Comparison of ENCODE assay signal across 8 mouse cellular contexts in the genomic region with DNA sequence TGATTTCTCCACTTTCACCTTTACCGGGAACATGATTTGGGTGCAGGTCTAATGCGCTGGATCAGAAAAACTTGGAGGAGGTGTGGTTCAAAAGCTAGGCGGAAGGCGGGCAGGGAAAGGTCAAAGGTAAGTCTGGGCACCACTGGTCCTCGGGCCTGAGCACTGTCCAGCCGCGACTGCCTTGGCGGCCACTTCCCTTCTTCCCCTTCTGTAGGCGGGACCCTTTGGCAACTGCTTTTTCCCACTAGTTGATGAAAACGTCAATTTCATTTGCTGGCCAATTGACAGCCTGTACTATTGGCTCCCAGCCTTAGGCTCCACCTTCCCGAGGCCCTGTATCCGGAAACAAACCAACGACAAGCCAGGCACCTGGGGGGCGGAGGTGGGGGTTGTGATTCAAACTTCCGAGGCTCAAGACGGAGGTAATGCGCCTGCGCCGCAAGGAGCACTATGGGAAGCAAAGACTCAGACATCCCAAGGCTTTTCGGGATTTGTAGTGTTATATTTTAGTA. TPM values are rescaled to one million over a fixed set of nuclear protein-coding genes. Genes with fewer than 3 reads are reported as not detected.
DNase-seq lines count a peak whose midpoint lies in the region; ATAC-seq and TF ChIP-seq lines count a peak whose summit lies in the region.

A gene (minus strand): TSS at position 396 of the 512 bp plus-strand sequence.

- H3K9ac ChIP-seq in embryonic facial prominence, embryonic 15.5 days, result peak within 1 kb of the TSS; percentile 79
- peak within 1 kb of the TSS; percentile 67 for H3K9ac ChIP-seq in limb, embryonic 14.5 days (ENCODE audit: low read depth, low read length, severe bottlenecking)
- H3K9ac ChIP-seq in midbrain, postnatal 0 days (replicated peaks; ENCODE audit: low read length, poor library complexity, severe bottlenecking), result peak within 1 kb of the TSS; percentile 79

- no peak for TF ChIP-seq CTCF in bone marrow, adult 2 months (IDR thresholded peaks at IDR 0.05; ENCODE audit: control insufficient read depth, insufficient read depth, low read length)
- no peak for TF ChIP-seq CTCF in midbrain, postnatal 0 days (IDR thresholded peaks at IDR 0.05)

- peak within 1 kb of the TSS; percentile 81 for H3K4me3 ChIP-seq in bone marrow, adult 2 months (replicated peaks; ENCODE audit: control insufficient read depth, low read depth, low read length)
- peak within 1 kb of the TSS; percentile 74 for H3K4me3 ChIP-seq in embryonic facial prominence, embryonic 15.5 days (replicated peaks)
- peak within 1 kb of the TSS; percentile 59 for H3K4me3 ChIP-seq in limb, embryonic 14.5 days (replicated peaks; ENCODE audit: low read length)
- H3K4me3 ChIP-seq in midbrain, postnatal 0 days (ENCODE audit: low read depth, low read length), result peak within 1 kb of the TSS; percentile 57

- under 1% methylated on average over 20 of the region's 20 CpGs for WGBS in bone marrow, adult 2 months
- under 1% methylated on average over 20 of the region's 20 CpGs for WGBS in embryonic facial prominence, embryonic 15.5 days
- under 1% methylated on average over 20 of the region's 20 CpGs for WGBS in limb, embryonic 14.5 days
- WGBS in midbrain, postnatal 0 days, result under 1% methylated on average over 20 of the region's 20 CpGs

- H3K36me3 ChIP-seq in embryonic facial prominence, embryonic 15.5 days, result peaks cover 28% of the 10 kb centered on the region
- peaks cover 33% of the 10 kb centered on the region for H3K36me3 ChIP-seq in limb, embryonic 14.5 days (ENCODE audit: control insufficient read depth, insufficient read depth, low read length)
- peaks cover 18% of the 10 kb centered on the region for H3K36me3 ChIP-seq in midbrain, postnatal 0 days (ENCODE audit: insufficient read depth, low read length)

- peak within 1 kb of the TSS; percentile 66 for H3K27ac ChIP-seq in bone marrow, adult 2 months (ENCODE audit: control insufficient read depth, insufficient read depth, low read depth, low read length, poor library complexity)
- H3K27ac ChIP-seq in embryonic facial prominence, embryonic 15.5 days (replicated peaks), result peak within 1 kb of the TSS; percentile 71
- peak within 1 kb of the TSS; percentile 39; the same call in 1 of the 2 replicates for H3K27ac ChIP-seq in limb, embryonic 14.5 days (replicated peaks; ENCODE audit: low read depth, low read length)
- peak within 1 kb of the TSS; percentile 51; the same call in 1 of the 2 replicates for H3K27ac ChIP-seq in midbrain, postnatal 0 days (ENCODE audit: low read depth, low read length)

- H3K4me2 ChIP-seq in embryonic facial prominence, embryonic 15.5 days (replicated peaks), result peak within 1 kb of the TSS; percentile 86
- H3K4me2 ChIP-seq in limb, embryonic 14.5 days (replicated peaks; ENCODE audit: low read depth, low read length, severe bottlenecking), result peak within 1 kb of the TSS; percentile 91
- H3K4me2 ChIP-seq in midbrain, postnatal 0 days (ENCODE audit: low read depth, low read length, poor library complexity, severe bottlenecking), result peak within 1 kb of the TSS; percentile 92

- no peaks in the 10 kb centered on the region for H3K27me3 ChIP-seq in embryonic facial prominence, embryonic 15.5 days
- H3K27me3 ChIP-seq in limb, embryonic 14.5 days (ENCODE audit: control insufficient read depth, insufficient read depth, low read length), result no peaks in the 10 kb centered on the region
- H3K27me3 ChIP-seq in midbrain, postnatal 0 days (ENCODE audit: insufficient read depth, low read length), result no peaks in the 10 kb centered on the region

- ATAC-seq in embryonic facial prominence, embryonic 15.5 days (ENCODE audit: insufficient number of reproducible peaks, low FRiP score, low TSS enrichment, low read depth), result peak; percentile 87
- ATAC-seq in limb, embryonic 14.5 days (ENCODE audit: low FRiP score, low read depth), result peak; percentile 87
- ATAC-seq in midbrain, postnatal 0 days (ENCODE audit: low FRiP score), result peak; percentile 87

- peak; percentile 99 for DNase-seq in 416B (ENCODE audit: low read depth)
- peak; percentile 98 for DNase-seq in heart, adult 8-10 months (ENCODE audit: low spot score)
- peak; percentile 100 for DNase-seq in kidney, adult 9 months
- DNase-seq in limb, embryonic 14.5 days (ENCODE audit: low spot score), result peak; percentile 99
- peak; percentile 99 for DNase-seq in midbrain, postnatal 0 days (ENCODE audit: low spot score)
- peak; percentile 75 to 82 for DNase-seq in spleen, postnatal 14 days (ENCODE audit: low spot score in 2 of 2)

- H3K9me3 ChIP-seq in embryonic facial prominence, embryonic 15.5 days (replicated peaks), result no peaks in the 10 kb centered on the region
- no peaks in the 10 kb centered on the region for H3K9me3 ChIP-seq in limb, embryonic 14.5 days (ENCODE audit: control insufficient read depth, low read length)
- no peaks in the 10 kb centered on the region for H3K9me3 ChIP-seq in midbrain, postnatal 0 days (ENCODE audit: low read length)

- peaks cover 3% of the 10 kb centered on the region; the same call in 1 of the 2 replicates for H3K4me1 ChIP-seq in bone marrow, adult 2 months (ENCODE audit: control insufficient read depth, insufficient read depth, low read length)
- H3K4me1 ChIP-seq in embryonic facial prominence, embryonic 15.5 days, result peaks cover 33% of the 10 kb centered on the region
- H3K4me1 ChIP-seq in limb, embryonic 14.5 days (ENCODE audit: control insufficient read depth, insufficient read depth, low read length), result peaks cover 16% of the 10 kb centered on the region
- H3K4me1 ChIP-seq in midbrain, postnatal 0 days (ENCODE audit: insufficient read depth, low read length), result no peaks in the 10 kb centered on the region

- TF ChIP-seq POLR2A in bone marrow, adult 2 months (IDR thresholded peaks at IDR 0.05; ENCODE audit: borderline replicate concordance, control insufficient read depth, low read depth, low read length), result peak; percentile 62; the same call in 1 of the 2 replicates
- TF ChIP-seq POLR2A in limb, embryonic 14.5 days (IDR thresholded peaks at IDR 0.05; ENCODE audit: borderline replicate concordance, extremely low read depth, insufficient read depth, insufficient read length), result peak; percentile 54; the same call in 1 of the 2 replicates

RNA-seq across cellular contexts. Expression of the gene that starts here (rescaled TPM):
- 22.2 and 47.7 TPM in 2 replicates for polyA plus RNA-seq in bone marrow, adult 2 months (2011; ENCODE audit: insufficient read depth, insufficient read length, low replicate concordance, missing spikeins)
- 45.6 and 46.8 TPM in 2 replicates for polyA plus RNA-seq in embryonic facial prominence, embryonic 15.5 days (2015; fragmentation: Nextera tagmentation; extraction: Ambion mirVana)
- 10 to 100 TPM; 13.5 to 21.0 (median 14.6) TPM for total RNA-seq in heart, adult 8-10 months (2022)
- polyA plus RNA-seq in limb, embryonic 14.5 days (2012; rRNA removed), result 35.8 and 38.7 TPM in 2 replicates
- polyA plus RNA-seq in limb, embryonic 14.5 days (2014; fragmentation: Nextera tagmentation; extraction: Ambion mirVana), result 38.5 and 45.8 TPM in 2 replicates
- total RNA-seq in midbrain, postnatal 0 days (2014; rRNA removed), result 15.7 and 32.0 TPM in 2 replicates
- polyA plus RNA-seq in midbrain, postnatal 0 days (2015; fragmentation: Nextera tagmentation; extraction: Ambion mirVana), result 53.5 and 54.1 TPM in 2 replicates

Comparison
In these comparisons a context has a peak if more than half of its experiments do, and no peak if none do; other contexts are left out.
1. Peak in every context shown above with its lines: DNase-seq, ATAC-seq, H3K4me3 ChIP-seq and H3K27ac ChIP-seq.